In the genomic region with DNA sequence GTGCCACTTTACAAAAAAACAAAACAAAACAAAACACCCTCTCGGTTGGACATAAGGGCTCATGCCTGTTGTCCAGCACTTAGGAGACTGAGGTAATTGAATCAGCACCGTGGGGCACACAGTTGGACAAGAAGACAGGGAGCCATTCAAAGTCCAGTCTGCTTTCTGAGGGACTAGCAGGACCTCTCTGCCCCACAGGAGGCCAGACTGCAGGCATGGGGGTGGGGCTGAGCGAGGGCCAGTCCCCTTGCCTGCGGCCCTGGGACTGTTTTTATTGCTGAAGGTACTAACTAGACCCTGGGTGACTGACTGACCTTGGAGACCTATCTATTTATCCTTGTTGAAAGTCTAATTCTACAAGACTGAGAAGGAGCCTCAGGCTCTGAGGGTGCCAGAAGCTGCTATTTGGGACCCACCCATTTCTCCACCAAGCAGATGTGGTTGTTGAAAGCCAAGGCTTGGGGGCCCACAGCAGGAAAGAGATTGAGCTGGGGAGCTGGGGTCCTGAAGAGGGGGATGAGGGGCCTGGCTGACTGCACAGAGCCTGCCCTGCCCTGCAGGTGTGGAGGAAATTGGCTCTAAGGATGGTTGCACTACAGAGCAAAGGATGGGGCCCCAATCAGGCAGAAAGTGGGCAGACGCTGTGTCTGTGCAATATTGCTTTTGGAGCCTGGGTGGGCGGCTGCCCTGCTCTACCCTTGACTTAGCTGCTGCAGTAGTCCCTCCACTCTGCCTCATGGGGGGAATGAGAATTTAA, we compare ENCODE assay signal across 12 mouse cellular contexts.
DNase-seq lines count a peak whose midpoint lies in the region; ATAC-seq and TF ChIP-seq lines count a peak whose summit lies in the region.
"Had no signal": no experiment of that assay in that cellular context is flagged by ENCODE, and none has a peak within 500 bp of the region (broad histone marks: within the 10 kb centered on the region; RNA-seq: fewer than 3 reads in every experiment).

No protein-coding gene starts in this region.

- no peak for DNase-seq in midbrain, embryonic 11.5 days (ENCODE audit: low spot score, missing footprints)
- no peak for DNase-seq in midbrain, postnatal 0 days (ENCODE audit: low spot score)
- peak; percentile 54 for DNase-seq in embryonic facial prominence, embryonic 10.5 days (ENCODE audit: low spot score)
- peak; percentile 21 for DNase-seq in thymus, adult 2 months
- no peak for DNase-seq in lung, postnatal 10 days
- DNase-seq in frontal cortex, adult 2 months (ENCODE audit: extremely low spot score in 1 of 2, low spot score in 1 of 2): no peak
- DNase-seq: cerebellum, postnatal 14 days; gastrocnemius, postnatal 10 days; heart, postnatal 4 days had no signal

- TF ChIP-seq CTCF in midbrain, postnatal 0 days (IDR thresholded peaks at IDR 0.05): no peak
- TF ChIP-seq CTCF in thymus, adult 2 months (IDR thresholded peaks at IDR 0.05; ENCODE audit: borderline replicate concordance, control insufficient read depth, extremely low read depth, insufficient read depth, low read length, poor library complexity): no peak

- no peaks in the 10 kb centered on the region for H3K9me3 ChIP-seq in midbrain, embryonic 11.5 days (ENCODE audit: control insufficient read depth, low read length)
- H3K9me3 ChIP-seq in midbrain, postnatal 0 days (ENCODE audit: low read length): no peaks in the 10 kb centered on the region
- no peaks in the 10 kb centered on the region for H3K9me3 ChIP-seq in embryonic facial prominence, embryonic 10.5 days
- no peaks in the 10 kb centered on the region for H3K9me3 ChIP-seq in kidney, embryonic 15.5 days (replicated peaks)

- ATAC-seq in midbrain, embryonic 11.5 days (ENCODE audit: low FRiP score): 0 out of 2 replicates have a peak, but pooled peaks have one; percentile 8
- no peak for ATAC-seq in midbrain, postnatal 0 days (ENCODE audit: low FRiP score)
- peak; percentile 73 for ATAC-seq in kidney, embryonic 15.5 days (replicated peaks; ENCODE audit: low FRiP score)
- ATAC-seq in cerebellum, adult (ENCODE audit: insufficient number of reproducible peaks, low FRiP score, low TSS enrichment): no peak
- ATAC-seq: lung, postnatal 0 days had no signal

- WGBS in midbrain, embryonic 11.5 days: 18% methylated on average over 6 of the region's 6 CpGs
- WGBS in midbrain, postnatal 0 days: 28% methylated on average over 6 of the region's 6 CpGs
- WGBS in embryonic facial prominence, embryonic 10.5 days: 17% methylated on average over 6 of the region's 6 CpGs
- WGBS in kidney, embryonic 15.5 days: 13% methylated on average over 6 of the region's 6 CpGs
- 56% methylated on average over 6 of the region's 6 CpGs for WGBS in thymus, adult 2 months

- no peak overlapping the region for H3K4me3 ChIP-seq in midbrain, embryonic 11.5 days (ENCODE audit: low read depth, low read length)
- no peak overlapping the region for H3K4me3 ChIP-seq in midbrain, postnatal 0 days (ENCODE audit: low read depth, low read length)
- H3K4me3 ChIP-seq in embryonic facial prominence, embryonic 10.5 days: no peak overlapping the region
- H3K4me3 ChIP-seq in kidney, embryonic 15.5 days (replicated peaks): no peak overlapping the region
- H3K4me3 ChIP-seq in thymus, adult 2 months (ENCODE audit: control insufficient read depth, insufficient read depth, low read length): no peak overlapping the region

- no peaks in the 10 kb centered on the region for H3K36me3 ChIP-seq in midbrain, embryonic 11.5 days (ENCODE audit: control insufficient read depth, insufficient read depth, low read length)
- no peaks in the 10 kb centered on the region for H3K36me3 ChIP-seq in midbrain, postnatal 0 days (ENCODE audit: insufficient read depth, low read length)
- H3K36me3 ChIP-seq in embryonic facial prominence, embryonic 10.5 days (replicated peaks): no peaks in the 10 kb centered on the region
- no peaks in the 10 kb centered on the region for H3K36me3 ChIP-seq in kidney, embryonic 15.5 days
- no peaks in the 10 kb centered on the region for H3K36me3 ChIP-seq in thymus, adult 2 months (ENCODE audit: control insufficient read depth, insufficient read depth, low read length)

- H3K4me1 ChIP-seq in midbrain, embryonic 11.5 days (ENCODE audit: control insufficient read depth, insufficient read depth, low read length): peaks cover 6% of the 10 kb centered on the region
- peaks cover 5% of the 10 kb centered on the region for H3K4me1 ChIP-seq in midbrain, postnatal 0 days (ENCODE audit: insufficient read depth, low read length)
- H3K4me1 ChIP-seq in embryonic facial prominence, embryonic 10.5 days: peaks cover 35% of the 10 kb centered on the region
- peaks cover 40% of the 10 kb centered on the region for H3K4me1 ChIP-seq in kidney, embryonic 15.5 days
- H3K4me1 ChIP-seq in thymus, adult 2 months (replicated peaks; ENCODE audit: control insufficient read depth, insufficient read depth, low read length): peaks cover 19% of the 10 kb centered on the region

- no peak overlapping the region for H3K9ac ChIP-seq in midbrain, embryonic 11.5 days (ENCODE audit: low read length)
- H3K9ac ChIP-seq in midbrain, postnatal 0 days (replicated peaks; ENCODE audit: low read length, poor library complexity, severe bottlenecking): no peak overlapping the region
- H3K9ac ChIP-seq in kidney, embryonic 15.5 days: no peak overlapping the region

- no peak for TF ChIP-seq POLR2A in thymus, adult 2 months (IDR thresholded peaks at IDR 0.05; ENCODE audit: control insufficient read depth, extremely low read depth, insufficient read depth, low read length, poor library complexity)

- H3K27me3 ChIP-seq in midbrain, embryonic 11.5 days (ENCODE audit: control insufficient read depth, insufficient read depth, low read length): no peaks in the 10 kb centered on the region
- no peaks in the 10 kb centered on the region for H3K27me3 ChIP-seq in midbrain, postnatal 0 days (ENCODE audit: insufficient read depth, low read length)
- H3K27me3 ChIP-seq in embryonic facial prominence, embryonic 10.5 days (replicated peaks; ENCODE audit: low read depth, poor library complexity, severe bottlenecking): no peaks in the 10 kb centered on the region
- H3K27me3 ChIP-seq in kidney, embryonic 15.5 days: no peaks in the 10 kb centered on the region
- H3K27me3 ChIP-seq in thymus, adult 2 months (ENCODE audit: control insufficient read depth, insufficient read depth, low read length): no peaks in the 10 kb centered on the region

- H3K4me2 ChIP-seq in midbrain, embryonic 11.5 days: no peak overlapping the region
- no peak overlapping the region for H3K4me2 ChIP-seq in midbrain, postnatal 0 days (ENCODE audit: low read depth, low read length, poor library complexity, severe bottlenecking)
- H3K4me2 ChIP-seq in kidney, embryonic 15.5 days: no peak overlapping the region

- no peak overlapping the region for H3K27ac ChIP-seq in midbrain, embryonic 11.5 days (ENCODE audit: low read depth, low read length)
- no peak overlapping the region for H3K27ac ChIP-seq in midbrain, postnatal 0 days (ENCODE audit: low read depth, low read length)
- H3K27ac ChIP-seq in embryonic facial prominence, embryonic 10.5 days (replicated peaks): peak overlapping the region; percentile 57
- peak overlapping the region; percentile 77 for H3K27ac ChIP-seq in kidney, embryonic 15.5 days
- no peak overlapping the region for H3K27ac ChIP-seq in thymus, adult 2 months (ENCODE audit: control insufficient read depth, insufficient read depth, low read length)

Comparison
In these comparisons a context has a peak if more than half of its experiments do, and no peak if none do; other contexts are left out.
1. ATAC-seq: peak in midbrain, embryonic 11.5 days (single experiment) and kidney, embryonic 15.5 days (single experiment); none in midbrain, postnatal 0 days (single experiment) and cerebellum, adult (single experiment).
2. DNase-seq: peak in embryonic facial prominence, embryonic 10.5 days (single experiment) and thymus, adult 2 months (single experiment); none in midbrain, embryonic 11.5 days (single experiment), midbrain, postnatal 0 days (single experiment), lung, postnatal 10 days (single experiment) and frontal cortex, adult 2 months (0 of 2).
3. H3K27ac ChIP-seq: peak in embryonic facial prominence, embryonic 10.5 days (single experiment) and kidney, embryonic 15.5 days (single experiment); none in midbrain, embryonic 11.5 days (single experiment), midbrain, postnatal 0 days (single experiment) and thymus, adult 2 months (single experiment).